Mouse (Mus musculus) bone marrow macrophage, adult 2 months (primary cell): ENCODE measurements at regions not wholly inside any gene's neighbourhood (a gene's known extent, or its start where the extent isn't known, plus 50 kb on each side); places are given as distances from the start of the nearest gene placed in this dataset.

Experiments used
- CTCF ChIP-seq: IDR thresholded peaks from 2 replicates; pipeline ENCODE4 v1.5.1; 2012; ENCODE audit warnings: low read depth, mild to moderate bottlenecking, low read length, moderate library complexity
- POLR2A ChIP-seq: IDR thresholded peaks from 2 replicates; pipeline ENCODE4 v1.6.1; 2012; ENCODE audit warnings: mild to moderate bottlenecking, low read depth, low read length, borderline replicate concordance

GRCm38 (mm10) chr16:93189412-93189811 is 363.5 kb upstream of the Runx1 start:
- TF ChIP-seq CTCF = no peak
- TF ChIP-seq POLR2A = no peak
